Comparison of ENCODE assay signal across 7 mouse cellular contexts in genomic region chr4:155086108-155087024, GRCm38 (mm10). TPM values are rescaled to one million over a fixed set of nuclear protein-coding genes. Genes with fewer than 3 reads are reported as not detected.
DNase-seq lines count a peak whose midpoint lies in the region; ATAC-seq lines count a peak whose summit lies in the region.

TSS of gene Rer1 (minus strand) at chr4:155086382.
TSS of gene Morn1 (plus strand) at chr4:155086577.

- peak within 1 kb of the TSS; percentile 87 for H3K4me3 ChIP-seq in embryonic facial prominence, embryonic 11.5 days (ENCODE audit: low read depth, low read length)
- H3K4me3 ChIP-seq in limb, embryonic 10.5 days, result peak within 1 kb of the TSS; percentile 94
- H3K4me3 ChIP-seq in midbrain, embryonic 13.5 days (replicated peaks), result peak within 1 kb of the TSS; percentile 91

- H3K4me1 ChIP-seq in embryonic facial prominence, embryonic 11.5 days (ENCODE audit: control insufficient read depth, insufficient read depth, low read length), result 0 out of 2 replicates have a peak, but pooled peaks cover 2% of the 10 kb centered on the region
- peaks cover 42% of the 10 kb centered on the region for H3K4me1 ChIP-seq in limb, embryonic 10.5 days
- H3K4me1 ChIP-seq in midbrain, embryonic 13.5 days (replicated peaks), result peaks cover 35% of the 10 kb centered on the region

- H3K9me3 ChIP-seq in embryonic facial prominence, embryonic 11.5 days (replicated peaks; ENCODE audit: control insufficient read depth, low read length), result no peaks in the 10 kb centered on the region
- no peaks in the 10 kb centered on the region for H3K9me3 ChIP-seq in limb, embryonic 10.5 days (replicated peaks)
- no peaks in the 10 kb centered on the region for H3K9me3 ChIP-seq in midbrain, embryonic 13.5 days

- H3K9ac ChIP-seq in embryonic facial prominence, embryonic 11.5 days (replicated peaks; ENCODE audit: low read length), result peak within 1 kb of the TSS; percentile 87
- H3K9ac ChIP-seq in midbrain, embryonic 13.5 days (replicated peaks), result peak within 1 kb of the TSS; percentile 92

- no peaks in the 10 kb centered on the region for H3K27me3 ChIP-seq in embryonic facial prominence, embryonic 11.5 days (ENCODE audit: control insufficient read depth, insufficient read depth, low read length)
- H3K27me3 ChIP-seq in limb, embryonic 10.5 days (ENCODE audit: low read depth, poor library complexity, severe bottlenecking), result no peaks in the 10 kb centered on the region
- H3K27me3 ChIP-seq in midbrain, embryonic 13.5 days, result no peaks in the 10 kb centered on the region

- peak; percentile 100 for DNase-seq in adrenal gland, postnatal 14 days
- DNase-seq in embryonic facial prominence, embryonic 11.5 days (ENCODE audit: low spot score), result peak; percentile 100
- peak; percentile 99 for DNase-seq in kidney, adult 11 months
- DNase-seq in limb, embryonic 10.5 days (ENCODE audit: low spot score), result peak; percentile 100
- DNase-seq in spleen, adult 12 weeks (ENCODE audit: low spot score), result peak; percentile 98

- peak within 1 kb of the TSS; percentile 86 for H3K27ac ChIP-seq in embryonic facial prominence, embryonic 11.5 days (replicated peaks; ENCODE audit: low read depth, low read length)
- H3K27ac ChIP-seq in limb, embryonic 10.5 days, result peak within 1 kb of the TSS; percentile 96
- peak within 1 kb of the TSS; percentile 93 for H3K27ac ChIP-seq in midbrain, embryonic 13.5 days

- H3K4me2 ChIP-seq in embryonic facial prominence, embryonic 11.5 days (ENCODE audit: low read depth, low read length), result peak within 1 kb of the TSS; percentile 83
- peak within 1 kb of the TSS; percentile 98 for H3K4me2 ChIP-seq in midbrain, embryonic 13.5 days (replicated peaks)

- no peaks in the 10 kb centered on the region for H3K36me3 ChIP-seq in embryonic facial prominence, embryonic 11.5 days (replicated peaks; ENCODE audit: control insufficient read depth, insufficient read depth, low read depth, low read length)
- H3K36me3 ChIP-seq in limb, embryonic 10.5 days, result peaks cover 44% of the 10 kb centered on the region
- H3K36me3 ChIP-seq in midbrain, embryonic 13.5 days, result peaks cover 37% of the 10 kb centered on the region

- WGBS in embryonic facial prominence, embryonic 11.5 days, result under 1% methylated on average over 85 of the region's 85 CpGs
- under 1% methylated on average over 84 of the region's 85 CpGs for WGBS in limb, embryonic 10.5 days
- WGBS in midbrain, embryonic 13.5 days, result under 1% methylated on average over 74 of the region's 85 CpGs

- peak; percentile 96 for ATAC-seq in embryonic facial prominence, embryonic 11.5 days (replicated peaks; ENCODE audit: insufficient number of reproducible peaks, low FRiP score, low TSS enrichment, low read depth)
- ATAC-seq in granulocyte monocyte progenitor cell, adult 5-6 weeks (replicated peaks; ENCODE audit: poor library complexity, severe bottlenecking), result peak; percentile 96
- ATAC-seq in midbrain, embryonic 13.5 days, result peak; percentile 97

RNA-seq across cellular contexts. Expression of gene Rer1, which starts in this region (rescaled TPM):
- 86.9 and 97.7 TPM in 2 replicates for total RNA-seq in adrenal gland, postnatal 14 days (2021)
- polyA plus RNA-seq in embryonic facial prominence, embryonic 11.5 days (2014; fragmentation: Nextera tagmentation; extraction: Ambion mirVana), result 164 and 173 TPM in 2 replicates
- 93.3 and 125 TPM in 2 replicates for total RNA-seq in granulocyte monocyte progenitor cell, adult 5-6 weeks (2014; fragmentation: Nextera tagmentation)
- 106 and 134 TPM in 2 replicates for total RNA-seq in granulocyte monocyte progenitor cell, adult 5-6 weeks (2017)
- 133 and 142 TPM in 2 replicates for polyA plus RNA-seq in limb, embryonic 10.5 days (2016; fragmentation: Nextera tagmentation; extraction: Ambion mirVana)
- 121 and 124 TPM in 2 replicates for polyA plus RNA-seq in midbrain, embryonic 13.5 days (2015; fragmentation: Nextera tagmentation; extraction: Ambion mirVana)

RNA-seq across cellular contexts. Expression of gene Morn1, which starts in this region (rescaled TPM):
- 7.3 and 8.3 TPM in 2 replicates for total RNA-seq in adrenal gland, postnatal 14 days (2021)
- 3.3 and 3.5 TPM in 2 replicates for polyA plus RNA-seq in embryonic facial prominence, embryonic 11.5 days (2014; fragmentation: Nextera tagmentation; extraction: Ambion mirVana)
- 0.62 and 1.2 TPM in 2 replicates for total RNA-seq in granulocyte monocyte progenitor cell, adult 5-6 weeks (2014; fragmentation: Nextera tagmentation)
- 1.6 and 4.7 TPM in 2 replicates for total RNA-seq in granulocyte monocyte progenitor cell, adult 5-6 weeks (2017)
- 3.5 and 6.5 TPM in 2 replicates for polyA plus RNA-seq in limb, embryonic 10.5 days (2016; fragmentation: Nextera tagmentation; extraction: Ambion mirVana)
- polyA plus RNA-seq in midbrain, embryonic 13.5 days (2015; fragmentation: Nextera tagmentation; extraction: Ambion mirVana), result 6.0 and 8.9 TPM in 2 replicates

Comparison
In these comparisons a context has a peak if more than half of its experiments do, and no peak if none do; other contexts are left out.
1. Peak in every context shown above with its lines: DNase-seq, ATAC-seq, H3K4me3 ChIP-seq and H3K27ac ChIP-seq.